In the genomic region with DNA sequence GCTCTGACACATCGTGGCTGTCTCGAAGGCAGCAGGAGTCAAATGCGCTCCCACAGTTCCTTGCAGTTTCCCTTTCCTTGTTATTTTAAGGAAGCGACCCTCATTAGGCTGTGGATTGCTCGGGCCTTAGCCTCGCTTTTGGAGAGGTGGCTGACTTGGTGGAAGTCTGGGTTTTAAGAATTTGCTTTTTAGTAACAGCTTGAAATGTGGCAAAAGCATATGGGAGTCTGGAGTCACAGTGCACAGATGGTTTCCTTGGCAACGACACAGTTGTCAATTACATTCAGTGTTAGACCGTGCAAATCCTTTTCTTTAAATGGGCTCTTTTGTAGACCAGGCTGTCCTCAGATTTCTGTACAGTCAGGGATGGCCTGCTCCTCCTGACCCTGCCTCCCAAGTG, we compare ENCODE assay signal across 8 mouse cellular contexts. TPM values are rescaled to one million over a fixed set of nuclear protein-coding genes. Genes with fewer than 3 reads are reported as not detected.
DNase-seq lines count a peak whose midpoint lies in the region; ATAC-seq and TF ChIP-seq lines count a peak whose summit lies in the region.

No protein-coding gene starts in this region.

- 11% methylated on average over 8 of the region's 8 CpGs for WGBS in heart, adult 2 months
- WGBS in embryonic facial prominence, embryonic 15.5 days = 13% methylated on average over 8 of the region's 8 CpGs
- 26% methylated on average over 8 of the region's 8 CpGs for WGBS in limb, embryonic 10.5 days
- WGBS in small intestine, adult 2 months = 8% methylated on average over 8 of the region's 8 CpGs

- TF ChIP-seq EP300 in heart, adult 2 months (IDR thresholded peaks at IDR 0.05; ENCODE audit: insufficient read depth, low read depth, low read length) = no peak

- no peak for ATAC-seq in embryonic facial prominence, embryonic 15.5 days (ENCODE audit: insufficient number of reproducible peaks, low FRiP score, low TSS enrichment, low read depth)
- ATAC-seq in monocyte, adult 5-6 weeks (replicated peaks; ENCODE audit: insufficient number of reproducible peaks, low FRiP score, low TSS enrichment, poor library complexity, severe bottlenecking) = no peak

- peak overlapping the region; percentile 79 for H3K4me2 ChIP-seq in embryonic facial prominence, embryonic 15.5 days (replicated peaks)

- TF ChIP-seq CTCF in heart, adult 2 months (IDR thresholded peaks at IDR 0.05) = no peak
- no peak for TF ChIP-seq CTCF in small intestine, adult 2 months (IDR thresholded peaks at IDR 0.05; ENCODE audit: extremely low read depth, insufficient read length, insufficient replicate concordance, low read depth, low read length)

- no peaks in the 10 kb centered on the region for H3K36me3 ChIP-seq in heart, adult 2 months (ENCODE audit: control insufficient read depth, insufficient read depth, low read length)
- H3K36me3 ChIP-seq in embryonic facial prominence, embryonic 15.5 days = peaks cover 29% of the 10 kb centered on the region
- H3K36me3 ChIP-seq in limb, embryonic 10.5 days = peaks cover 47% of the 10 kb centered on the region
- peaks cover 22% of the 10 kb centered on the region for H3K36me3 ChIP-seq in small intestine, adult 2 months (ENCODE audit: control insufficient read depth, insufficient read depth, low read length)

- H3K27me3 ChIP-seq in heart, adult 2 months (ENCODE audit: control insufficient read depth, insufficient read depth, low read length) = no peaks in the 10 kb centered on the region
- 0 out of 2 replicates have a peak, but pooled peaks cover 3% of the 10 kb centered on the region for H3K27me3 ChIP-seq in embryonic facial prominence, embryonic 15.5 days
- H3K27me3 ChIP-seq in limb, embryonic 10.5 days (ENCODE audit: low read depth, poor library complexity, severe bottlenecking) = no peaks in the 10 kb centered on the region
- H3K27me3 ChIP-seq in small intestine, adult 2 months (ENCODE audit: control insufficient read depth, insufficient read depth, low read length) = no peaks in the 10 kb centered on the region

- H3K9ac ChIP-seq in heart, adult 2 months (ENCODE audit: low read depth, low read length) = peak overlapping the region; percentile 84
- peak overlapping the region; percentile 67 for H3K9ac ChIP-seq in embryonic facial prominence, embryonic 15.5 days

- no peaks in the 10 kb centered on the region for H3K9me3 ChIP-seq in embryonic facial prominence, embryonic 15.5 days (replicated peaks)
- H3K9me3 ChIP-seq in limb, embryonic 10.5 days (replicated peaks) = no peaks in the 10 kb centered on the region

- no peak overlapping the region; the same call in 1 of the 2 replicates for H3K27ac ChIP-seq in heart, adult 2 months
- peak overlapping the region; percentile 79; the same call in 1 of the 2 replicates for H3K27ac ChIP-seq in embryonic facial prominence, embryonic 15.5 days (replicated peaks)
- H3K27ac ChIP-seq in limb, embryonic 10.5 days = peak overlapping the region; percentile 99
- no peak overlapping the region for H3K27ac ChIP-seq in small intestine, adult 2 months (ENCODE audit: insufficient read depth, low read depth, low read length)

- peak overlapping the region; percentile 76 for H3K4me3 ChIP-seq in heart, adult 2 months
- H3K4me3 ChIP-seq in embryonic facial prominence, embryonic 15.5 days (replicated peaks) = peak overlapping the region; percentile 66
- peak overlapping the region; percentile 99 for H3K4me3 ChIP-seq in limb, embryonic 10.5 days
- peak overlapping the region; percentile 80 for H3K4me3 ChIP-seq in small intestine, adult 2 months (ENCODE audit: low read depth, low read length)

- no peak for TF ChIP-seq POLR2A in heart, adult 2 months (IDR thresholded peaks at IDR 0.05; ENCODE audit: insufficient read depth, low read depth, low read length)
- TF ChIP-seq POLR2A in small intestine, adult 2 months (IDR thresholded peaks at IDR 0.05; ENCODE audit: low read depth, low read length) = no peak

- 0 out of 2 replicates have a peak, but pooled peaks cover 1% of the 10 kb centered on the region for H3K79me2 ChIP-seq in heart, adult 2 months (replicated peaks; ENCODE audit: control insufficient read depth, insufficient read depth, low read length)

- intact Hi-C loops in heart, adult 2 months (cut with DNase I) = loop anchor here (1.0 kb wide), 1 partner anchor 21 kb away; no protein-coding TSS in a partner anchor
- intact Hi-C loops in gastrocnemius, postnatal 14 days (cut with DNase I; ENCODE audit: low total_unique reads) = no loop called here

- DNase-seq in heart, adult 2 months = no peak
- no peak for DNase-seq in heart, adult 8-10 months (ENCODE audit: low spot score)
- peak; percentile 37 for DNase-seq in A20 (ENCODE audit: low read depth, low spot score)
- DNase-seq in limb, embryonic 10.5 days (ENCODE audit: low spot score) = no peak
- DNase-seq in gastrocnemius, postnatal 14 days = no peak

- peaks cover 8% of the 10 kb centered on the region for H3K4me1 ChIP-seq in heart, adult 2 months (ENCODE audit: control insufficient read depth, insufficient read depth, low read length)
- H3K4me1 ChIP-seq in embryonic facial prominence, embryonic 15.5 days = peaks cover 20% of the 10 kb centered on the region
- H3K4me1 ChIP-seq in limb, embryonic 10.5 days = peaks cover 20% of the 10 kb centered on the region
- peaks cover 5% of the 10 kb centered on the region; the same call in 1 of the 2 replicates for H3K4me1 ChIP-seq in small intestine, adult 2 months (ENCODE audit: control insufficient read depth, insufficient read depth, insufficient read length, low read length)

RNA-seq across cellular contexts. Expression of a gene that starts 1.0 kb away (rescaled TPM):
- total RNA-seq in heart, adult 2 months (2021) = 10 to 100 TPM; 22.8 to 23.0 TPM
- 27.8 and 44.8 TPM in 2 replicates for polyA plus RNA-seq in heart, adult 2 months (2012; rRNA removed)
- 10 to 100 TPM; 20.2 to 24.8 (median 23.0) TPM for total RNA-seq in heart, adult 8-10 months (2022)
- 124 and 129 TPM in 2 replicates for polyA plus RNA-seq in embryonic facial prominence, embryonic 15.5 days (2015; fragmentation: Nextera tagmentation; extraction: Ambion mirVana)
- polyA plus RNA-seq in limb, embryonic 10.5 days (2016; fragmentation: Nextera tagmentation; extraction: Ambion mirVana) = 179 and 196 TPM in 2 replicates
- polyA plus RNA-seq in small intestine, adult 2 months (2012; rRNA removed) = 20.5 and 33.1 TPM in 2 replicates
- 40.0 to 48.7 TPM (median 46.6 TPM) in 3 replicates for total RNA-seq in monocyte, adult 5-6 weeks (2017)
- total RNA-seq in gastrocnemius, postnatal 14 days (2021) = 10 to 100 TPM; 20.0 to 23.6 TPM

RNA-seq across cellular contexts. Expression of a gene that starts 19.4 kb away (rescaled TPM):
- total RNA-seq in heart, adult 2 months (2021) = 100 to 1,000 TPM; 173 to 203 TPM
- 342 and 529 TPM in 2 replicates for polyA plus RNA-seq in heart, adult 2 months (2012; rRNA removed)
- total RNA-seq in heart, adult 8-10 months (2022) = 100 to 1,000 TPM; 143 to 197 (median 166) TPM
- polyA plus RNA-seq in embryonic facial prominence, embryonic 15.5 days (2015; fragmentation: Nextera tagmentation; extraction: Ambion mirVana) = 27.5 and 28.3 TPM in 2 replicates
- 74.1 and 97.5 TPM in 2 replicates for polyA plus RNA-seq in limb, embryonic 10.5 days (2016; fragmentation: Nextera tagmentation; extraction: Ambion mirVana)
- polyA plus RNA-seq in small intestine, adult 2 months (2012; rRNA removed) = 87.9 and 148 TPM in 2 replicates
- total RNA-seq in monocyte, adult 5-6 weeks (2017) = 37.6 to 41.8 TPM (median 37.7 TPM) in 3 replicates
- 100 to 1,000 TPM; 132 to 175 TPM for total RNA-seq in gastrocnemius, postnatal 14 days (2021)

RNA-seq across cellular contexts. Expression of a gene that starts 23.4 kb away (rescaled TPM):
- not detected for total RNA-seq in heart, adult 2 months (2021)
- 0.14 TPM in 1 of 2 replicates, not detected in the other for polyA plus RNA-seq in heart, adult 2 months (2012; rRNA removed)
- not detected for total RNA-seq in heart, adult 8-10 months (2022)
- polyA plus RNA-seq in embryonic facial prominence, embryonic 15.5 days (2015; fragmentation: Nextera tagmentation; extraction: Ambion mirVana) = 4.3 and 6.5 TPM in 2 replicates
- polyA plus RNA-seq in limb, embryonic 10.5 days (2016; fragmentation: Nextera tagmentation; extraction: Ambion mirVana) = 0.36 and 0.79 TPM in 2 replicates
- polyA plus RNA-seq in small intestine, adult 2 months (2012; rRNA removed) = 0.05 and 0.25 TPM in 2 replicates
- total RNA-seq in monocyte, adult 5-6 weeks (2017) = 2.6 to 8.5 TPM (median 7.4 TPM) in 3 replicates
- under 1 TPM in 1 of 2 experiments, not detected in 1; 0.11 TPM for total RNA-seq in gastrocnemius, postnatal 14 days (2021)

Comparison
In these comparisons a context has a peak if more than half of its experiments do, and no peak if none do; other contexts are left out.
1. H3K27ac ChIP-seq: peak in embryonic facial prominence, embryonic 15.5 days (single experiment) and limb, embryonic 10.5 days (single experiment); none in heart, adult 2 months (single experiment) and small intestine, adult 2 months (single experiment).
2. Peak in every context shown above with its lines, with median percentiles within 50 percentile points of each other: H3K4me3 ChIP-seq.